Mouse (Mus musculus) hindbrain, embryonic 16.5 days (tissue): ENCODE results near the gene Snd1. TPM values are rescaled to one million over a fixed set of nuclear protein-coding genes. Genes with fewer than 3 reads are reported as not detected.

Source experiments
- ATAC-seq: fragments of 200-750 bp; cut with Nextera tagmentation; 2 replicates; pipeline ENCODE4 v1.8.0; 2017; ENCODE audit warnings: moderate TSS enrichment, moderate library complexity
- H3K27ac ChIP-seq: fragments of 300-500 bp; sonication (generic); 2 replicates; pipeline ENCODE4 v1.5.1; 2014; ENCODE audit warnings: low read depth, mild to moderate bottlenecking, control low read depth, low read length, moderate library complexity
- H3K27me3 ChIP-seq: fragments of 300-500 bp; sonication (generic); replicated peaks from 2 replicates; pipeline ENCODE4 v1.6.1; 2014; ENCODE audit warnings: low read length; ENCODE audit not compliant: control insufficient read depth, insufficient read depth
- H3K36me3 ChIP-seq: fragments of 300-500 bp; sonication (generic); 2 replicates; pipeline ENCODE4 v1.6.1; 2014; ENCODE audit warnings: mild to moderate bottlenecking, low read length, moderate library complexity, mixed read lengths; ENCODE audit not compliant: control insufficient read depth, insufficient read depth
- H3K4me1 ChIP-seq: fragments of 300-500 bp; sonication (generic); 2 replicates; pipeline ENCODE4 v1.6.1; 2014; ENCODE audit warnings: low read depth, low read length; ENCODE audit not compliant: control insufficient read depth, insufficient read depth
- H3K4me2 ChIP-seq: fragments of 300-500 bp; sonication (generic); 2 replicates; pipeline ENCODE4 v1.6.1; 2014; ENCODE audit warnings: mild to moderate bottlenecking, low read length, control low read depth, moderate library complexity
- H3K4me3 ChIP-seq: fragments of 300-500 bp; sonication (generic); 2 replicates; pipeline ENCODE4 v1.5.1; 2014; ENCODE audit warnings: mild to moderate bottlenecking, low read length, control low read depth, moderate library complexity
- H3K9ac ChIP-seq: fragments of 300-500 bp; sonication (generic); 2 replicates; pipeline ENCODE4 v1.6.1; 2014; ENCODE audit warnings: low read depth, mild to moderate bottlenecking, control low read depth, low read length, moderate library complexity
- H3K9me3 ChIP-seq: fragments of 300-500 bp; sonication (generic); 2 replicates; pipeline ENCODE4 v1.6.1; 2014; ENCODE audit warnings: mild to moderate bottlenecking, low read length, moderate library complexity; ENCODE audit not compliant: control insufficient read depth
- WGBS: fragments of 180-500 bp; shearing (Covaris S2); extraction: QIAGEN DNeasy Blood & Tissue Kit; methylation state at CpG from one replicate; pipeline ENCODE4 v1.1.7; 2014; 5-methylcytosine and 5-hydroxymethylcytosine counted together
- polyA plus RNA-seq: library from polyadenylated mRNA; unstranded; fragments of >200 nt; fragmentation: Nextera tagmentation; extraction: Ambion mirVana; gene quantifications from 2 replicates; pipeline ENCODE4 v1.2.1, GENCODE M21; 2015

Snd1 gene
- polyA plus RNA-seq, 1 experiment from 2014 or later: 69.7 TPM

GRCm38 (mm10) chr6:28593708-28594107, 118.8 kb downstream of the Snd1 start:
- Histone ChIP-seq H3K27ac (no peak overlapping the region), H3K4me2 (no peak overlapping the region), H3K9ac (no peak overlapping the region), H3K36me3 (no peaks in the 10 kb centered on the region), H3K9me3 (no peaks in the 10 kb centered on the region), H3K4me1 (no peaks in the 10 kb centered on the region), H3K27me3 (no peaks in the 10 kb centered on the region), H3K4me3 (no peak overlapping the region)
- no peak for ATAC-seq
- 84% methylated on average over 3 of the region's 3 CpGs for WGBS

- Histone ChIP-seq H3K9ac (no peak overlapping the region), H3K36me3 (no peaks in the 10 kb centered on the region), H3K4me1 (no peaks in the 10 kb centered on the region), H3K27me3 (no peaks in the 10 kb centered on the region), H3K4me2 (no peak overlapping the region), H3K27ac (no peak overlapping the region), H3K4me3 (no peak overlapping the region), H3K9me3 (no peaks in the 10 kb centered on the region)
- ATAC-seq: no peak
- 92% methylated on average over 4 of the region's 4 CpGs for WGBS
These were observed 119.8 kb downstream of the Snd1 start for GRCm38 (mm10) chr6:28594759-28595158.

- WGBS: 79% methylated on average over 1 of the region's 1 CpGs
These were observed 120.3 kb downstream of the Snd1 start for GRCm38 (mm10) chr6:28595231-28595630.

GRCm38 (mm10) chr6:28597266-28597665, 122.3 kb downstream of the Snd1 start:
- no peak for ATAC-seq

More at GRCm38 (mm10) chr6:28595231-28595630, 120.3 kb downstream of the Snd1 start:
- Histone ChIP-seq H3K27me3 (no peaks in the 10 kb centered on the region), H3K27ac (no peak overlapping the region), H3K4me1 (no peaks in the 10 kb centered on the region), H3K9me3 (no peaks in the 10 kb centered on the region), H3K4me3 (no peak overlapping the region), H3K36me3 (no peaks in the 10 kb centered on the region), H3K4me2 (no peak overlapping the region), H3K9ac (no peak overlapping the region)
- no peak for ATAC-seq

GRCm38 (mm10) chr6:28599120-28599519, 124.2 kb downstream of the Snd1 start:
- no peaks in the 10 kb centered on the region for H3K4me1 ChIP-seq
- WGBS: 93% methylated on average over 5 of the region's 5 CpGs
- no peak overlapping the region for H3K9ac ChIP-seq
- H3K36me3 ChIP-seq: no peaks in the 10 kb centered on the region
- ATAC-seq: no peak
- H3K4me2 ChIP-seq: no peak overlapping the region
- no peak overlapping the region for H3K27ac ChIP-seq
- H3K4me3 ChIP-seq: no peak overlapping the region
- H3K27me3 ChIP-seq: no peaks in the 10 kb centered on the region
- H3K9me3 ChIP-seq: no peaks in the 10 kb centered on the region

More at GRCm38 (mm10) chr6:28597266-28597665, 122.3 kb downstream of the Snd1 start:
- H3K27ac ChIP-seq: no peak overlapping the region
- H3K9ac ChIP-seq: no peak overlapping the region
- no peaks in the 10 kb centered on the region for H3K36me3 ChIP-seq
- H3K4me3 ChIP-seq: no peak overlapping the region
- 81% methylated on average over 5 of the region's 5 CpGs for WGBS
- no peaks in the 10 kb centered on the region for H3K4me1 ChIP-seq
- H3K27me3 ChIP-seq: no peaks in the 10 kb centered on the region
- H3K9me3 ChIP-seq: no peaks in the 10 kb centered on the region
- H3K4me2 ChIP-seq: no peak overlapping the region

GRCm38 (mm10) chr6:28600404-28600803, 125.5 kb downstream of the Snd1 start:
- H3K4me1 ChIP-seq: no peaks in the 10 kb centered on the region
- no peaks in the 10 kb centered on the region for H3K36me3 ChIP-seq
- no peak overlapping the region for H3K4me3 ChIP-seq
- H3K9me3 ChIP-seq: no peaks in the 10 kb centered on the region
- H3K27me3 ChIP-seq: no peaks in the 10 kb centered on the region
- H3K9ac ChIP-seq: no peak overlapping the region
- H3K4me2 ChIP-seq: no peak overlapping the region
- ATAC-seq: no peak
- H3K27ac ChIP-seq: no peak overlapping the region

- Histone ChIP-seq H3K27ac (no peak overlapping the region), H3K4me1 (no peaks in the 10 kb centered on the region), H3K4me3 (no peak overlapping the region), H3K27me3 (no peaks in the 10 kb centered on the region), H3K4me2 (no peak overlapping the region), H3K36me3 (no peaks in the 10 kb centered on the region), H3K9me3 (no peaks in the 10 kb centered on the region), H3K9ac (no peak overlapping the region)
- 75% methylated on average over 3 of the region's 3 CpGs for WGBS
- ATAC-seq: no peak
These were observed 128.5 kb downstream of the Snd1 start for GRCm38 (mm10) chr6:28603401-28603800.

GRCm38 (mm10) chr6:28603823-28604222, 128.9 kb downstream of the Snd1 start:
- Histone ChIP-seq H3K4me3 (no peak overlapping the region), H3K27ac (no peak overlapping the region), H3K4me2 (no peak overlapping the region), H3K9me3 (no peaks in the 10 kb centered on the region), H3K27me3 (no peaks in the 10 kb centered on the region), H3K4me1 (no peaks in the 10 kb centered on the region), H3K9ac (no peak overlapping the region), H3K36me3 (no peaks in the 10 kb centered on the region)
- no peak for ATAC-seq
- WGBS: 63% methylated on average over 3 of the region's 3 CpGs

GRCm38 (mm10) chr6:28609291-28609690, 134.4 kb downstream of the Snd1 start:
- 78% methylated on average over 4 of the region's 4 CpGs for WGBS
- Histone ChIP-seq H3K9ac (no peak overlapping the region), H3K4me2 (no peak overlapping the region), H3K36me3 (no peaks in the 10 kb centered on the region), H3K27me3 (no peaks in the 10 kb centered on the region), H3K9me3 (no peaks in the 10 kb centered on the region), H3K27ac (no peak overlapping the region), H3K4me3 (no peak overlapping the region), H3K4me1 (no peaks in the 10 kb centered on the region)
- ATAC-seq: no peak

- ATAC-seq: no peak
- H3K36me3 ChIP-seq: no peaks in the 10 kb centered on the region
These were observed 135.2 kb downstream of the Snd1 start for GRCm38 (mm10) chr6:28610127-28610526.

More at GRCm38 (mm10) chr6:28610127-28610526, 135.2 kb downstream of the Snd1 start:
- H3K4me2 ChIP-seq: no peak overlapping the region
- WGBS: 79% methylated on average over 1 of the region's 1 CpGs
- no peaks in the 10 kb centered on the region for H3K4me1 ChIP-seq
- H3K9me3 ChIP-seq: no peaks in the 10 kb centered on the region
- H3K9ac ChIP-seq: no peak overlapping the region
- H3K27ac ChIP-seq: no peak overlapping the region
- no peaks in the 10 kb centered on the region for H3K27me3 ChIP-seq
- H3K4me3 ChIP-seq: no peak overlapping the region
